Mouse (Mus musculus): Measurements from ENCODE around the gene Uox.
A peak's percentile ranks its signal among the peaks of the same experiment; 100 is the strongest.

Gene Uox

GRCm38 (mm10) chr3:146621966-146622365 is 51.7 kb downstream of the Uox start:
- no peak for DNase-seq (ENCODE audit: low read depth)

GRCm38 (mm10) chr3:146625766-146626165 is 55.5 kb downstream of the Uox start:
- DNase-seq (ENCODE audit: low read depth): no peak

GRCm38 (mm10) chr3:146628227-146628982 is 58.2 kb downstream of the Uox start:
- no peak for DNase-seq (ENCODE audit: low read depth)

DNA sequence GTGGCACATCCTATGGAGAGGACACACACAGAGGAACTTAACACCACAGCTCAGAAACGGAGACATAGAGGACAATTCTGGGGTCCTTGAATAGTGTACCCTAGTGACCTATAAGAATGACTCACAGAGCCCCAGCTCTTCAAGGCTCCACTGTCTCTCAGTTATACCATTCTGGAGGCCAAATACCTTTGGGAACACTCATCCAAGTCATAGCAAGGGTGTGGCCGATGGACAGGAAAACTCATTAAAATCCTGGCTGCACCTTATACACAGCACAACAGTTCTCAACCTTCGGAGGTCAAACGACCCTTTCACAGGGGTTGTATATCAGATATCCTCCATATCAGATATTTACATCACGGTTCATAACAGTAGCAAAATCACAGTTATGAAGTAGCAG is 62.3 kb downstream of the Uox start:
- DNase-seq (ENCODE audit: low read depth): no peak

DNA sequence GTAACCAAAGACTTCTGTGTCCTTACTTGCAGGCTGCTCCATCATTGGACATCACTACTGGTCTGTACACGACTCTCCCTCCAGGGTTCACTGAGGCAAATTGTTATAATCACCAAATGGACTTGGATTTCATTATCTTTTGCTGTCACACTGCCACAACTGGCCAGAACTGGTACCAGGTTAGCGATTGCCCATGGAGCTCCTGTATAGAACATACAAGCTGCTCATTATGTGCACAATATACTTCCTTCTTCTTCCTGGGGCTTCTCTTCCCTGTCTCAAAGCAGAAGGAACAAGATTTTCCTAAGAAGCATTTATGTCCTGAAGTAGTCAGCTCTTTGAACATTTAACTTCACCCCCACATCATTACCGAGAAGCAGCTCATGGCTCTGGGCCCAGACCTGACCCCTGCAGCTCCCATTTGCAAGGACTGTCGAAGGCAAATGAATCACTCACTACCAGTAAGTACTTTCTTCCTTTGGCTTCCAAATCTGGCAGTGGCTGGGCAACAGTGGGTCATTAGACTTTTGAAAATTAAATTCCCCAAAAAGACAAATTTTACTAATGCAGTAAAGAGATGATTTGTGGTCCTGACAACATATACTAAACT is 71.7 kb downstream of the Uox start:
- no peak for DNase-seq (ENCODE audit: low read depth)

DNA sequence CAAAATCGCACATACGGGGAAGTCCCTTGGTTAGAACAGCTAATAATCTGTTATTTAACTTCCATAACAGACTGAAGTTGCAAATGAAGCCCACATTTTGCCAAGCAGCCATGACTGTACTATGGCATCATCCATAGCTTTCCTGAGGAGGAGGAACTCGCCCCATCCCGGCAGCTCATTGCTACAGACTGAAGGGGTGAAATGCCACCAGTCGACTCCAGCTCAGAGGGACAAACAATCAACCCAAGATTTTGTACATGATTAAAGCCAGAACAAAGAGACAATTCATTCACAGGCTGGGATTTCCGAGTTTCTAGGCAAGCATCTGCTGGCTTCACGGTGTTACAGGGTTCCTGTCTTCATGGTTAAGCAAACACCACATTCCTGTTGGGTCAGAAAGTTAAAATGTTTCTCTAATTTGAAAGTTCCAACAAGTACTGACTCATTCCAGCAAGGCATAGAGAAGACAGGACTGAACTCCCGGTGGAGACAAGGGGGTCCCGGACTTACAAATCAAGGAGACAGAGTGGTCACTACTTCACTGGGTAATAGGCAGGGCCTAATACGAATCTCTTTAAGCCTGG is 79.2 kb downstream of the Uox start:
- no peak for DNase-seq (ENCODE audit: low read depth)

- no peak for DNase-seq (ENCODE audit: low read depth)
Measured at GRCm38 (mm10) chr3:146650716-146651115, 80.5 kb downstream of the Uox start.

- DNase-seq (ENCODE audit: low read depth): no peak
Measured at GRCm38 (mm10) chr3:146651217-146651616, 81.0 kb downstream of the Uox start, which contains the start of gene 4930503B20Rik. TSS of gene 4930503B20Rik (minus strand) at chr3:146651317.

DNA sequence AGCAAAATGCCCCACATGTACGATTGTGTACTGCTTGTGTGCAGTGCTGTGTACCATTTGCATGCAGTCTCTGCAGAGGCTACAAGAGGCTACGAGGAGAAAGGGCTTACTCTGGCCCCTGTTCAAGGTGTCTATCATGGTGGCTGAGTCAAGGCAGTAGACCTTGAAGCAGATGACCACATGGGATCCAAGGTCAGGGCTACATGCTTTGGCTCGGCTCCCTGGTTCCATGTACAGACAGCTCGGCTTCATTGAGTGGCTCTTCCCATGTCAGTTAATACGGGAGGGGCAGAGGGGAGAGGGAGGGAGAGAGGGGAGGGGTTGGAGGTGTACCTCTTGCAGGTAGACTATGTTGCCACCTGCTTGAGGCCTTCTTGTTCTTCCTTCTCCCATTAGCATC is 82.2 kb downstream of the Uox start:
- DNase-seq (ENCODE audit: low read depth): no peak

- no peak for DNase-seq (ENCODE audit: low read depth)
Measured at GRCm38 (mm10) chr3:146653692-146654091, 83.5 kb downstream of the Uox start.

DNA sequence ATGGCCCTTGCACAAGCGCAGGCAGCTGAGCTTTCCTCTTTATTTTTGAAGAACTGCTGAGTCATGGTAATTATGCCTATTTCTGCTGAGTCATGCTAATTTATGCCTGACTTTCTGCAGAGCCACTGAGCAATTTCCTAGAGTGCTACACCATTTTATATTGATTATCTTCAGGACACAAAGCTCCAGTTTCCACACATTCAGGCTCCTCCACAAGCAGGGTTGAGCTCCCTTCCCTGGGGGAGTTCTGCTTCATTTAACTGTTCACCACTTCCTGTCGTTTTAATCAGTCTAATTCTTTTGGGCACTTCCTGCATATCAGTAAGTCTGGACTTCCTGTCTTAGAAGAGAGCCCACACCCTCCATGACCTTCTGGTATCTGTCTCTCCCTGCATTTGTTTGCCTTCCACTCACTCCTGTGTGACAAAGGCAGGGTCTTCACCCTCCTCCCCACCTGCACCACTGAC is 84.9 kb downstream of the Uox start:
- DNase-seq (ENCODE audit: low read depth): peak; percentile 18

DNA sequence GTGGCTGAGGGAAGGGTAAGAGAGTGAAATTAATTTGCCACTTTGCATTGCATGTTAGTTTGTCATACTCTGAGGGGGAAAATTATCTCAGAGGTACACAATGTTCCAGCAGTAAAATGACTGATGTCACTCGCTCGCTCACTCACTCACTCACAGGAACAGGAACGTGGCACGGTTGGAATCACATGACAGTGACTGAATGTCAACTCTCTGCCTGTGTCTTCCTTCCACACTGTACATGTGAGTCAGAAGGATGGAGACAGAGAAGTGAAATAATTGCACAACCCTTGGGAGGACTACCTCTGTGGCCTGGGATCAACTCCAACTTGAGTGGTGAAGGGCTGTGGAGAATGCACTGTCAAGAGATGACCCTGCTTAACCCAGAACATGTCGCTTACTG is 87.2 kb downstream of the Uox start:
- peak; percentile 10 for DNase-seq (ENCODE audit: low read depth)

DNA sequence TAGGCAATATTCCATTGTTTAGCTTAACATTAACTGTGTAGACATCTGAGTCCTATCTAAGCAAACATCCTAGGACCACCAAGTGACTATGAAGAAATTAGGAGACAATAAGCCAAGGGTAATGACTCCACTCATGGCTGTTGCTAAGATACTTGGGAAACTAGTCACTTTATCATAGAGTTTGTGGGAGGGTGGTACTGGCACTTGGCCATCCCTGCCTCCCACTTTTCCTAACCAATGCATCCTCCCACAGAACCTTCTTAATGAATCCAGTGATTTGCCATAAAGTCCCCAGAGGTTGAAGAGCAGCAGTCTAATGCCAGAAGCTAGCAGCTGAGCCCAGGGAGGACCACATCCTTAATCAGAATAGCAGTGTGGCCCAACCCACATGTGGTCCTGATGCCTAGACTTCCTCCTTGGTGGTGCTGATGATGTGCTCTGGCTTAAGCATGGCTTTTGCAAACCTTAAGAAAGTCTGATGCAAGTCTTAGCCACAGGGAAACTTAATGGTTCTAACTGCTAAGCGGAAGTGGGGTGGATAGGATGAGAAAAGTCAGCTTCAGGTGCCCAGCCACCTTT is 87.9 kb downstream of the Uox start:
- DNase-seq (ENCODE audit: low read depth): no peak

GRCm38 (mm10) chr3:146659321-146659720 is 89.1 kb downstream of the Uox start:
- no peak for DNase-seq (ENCODE audit: low read depth)

GRCm38 (mm10) chr3:146661001-146661400 is 90.8 kb downstream of the Uox start:
- DNase-seq (ENCODE audit: low read depth): no peak

DNA sequence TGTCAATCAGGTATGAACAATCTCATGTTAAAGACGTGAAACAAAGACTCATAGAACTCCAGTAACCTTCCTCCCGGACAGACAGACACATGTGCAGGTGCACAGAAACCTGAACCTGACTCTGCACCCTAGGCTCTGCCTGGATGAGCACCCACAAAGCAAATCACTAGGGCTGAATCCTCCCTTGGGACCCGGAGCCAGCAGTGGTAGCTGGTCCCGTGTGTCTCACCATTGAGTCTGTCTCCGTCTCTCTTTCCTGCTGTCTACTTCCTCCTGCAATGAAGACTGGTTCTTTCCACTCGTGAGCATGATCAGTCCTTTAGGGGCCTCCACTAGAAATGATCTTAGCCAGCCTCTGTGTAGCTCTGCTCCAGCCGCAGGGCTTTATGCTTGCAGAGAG is 91.7 kb downstream of the Uox start:
- DNase-seq (ENCODE audit: low read depth): no peak

DNA sequence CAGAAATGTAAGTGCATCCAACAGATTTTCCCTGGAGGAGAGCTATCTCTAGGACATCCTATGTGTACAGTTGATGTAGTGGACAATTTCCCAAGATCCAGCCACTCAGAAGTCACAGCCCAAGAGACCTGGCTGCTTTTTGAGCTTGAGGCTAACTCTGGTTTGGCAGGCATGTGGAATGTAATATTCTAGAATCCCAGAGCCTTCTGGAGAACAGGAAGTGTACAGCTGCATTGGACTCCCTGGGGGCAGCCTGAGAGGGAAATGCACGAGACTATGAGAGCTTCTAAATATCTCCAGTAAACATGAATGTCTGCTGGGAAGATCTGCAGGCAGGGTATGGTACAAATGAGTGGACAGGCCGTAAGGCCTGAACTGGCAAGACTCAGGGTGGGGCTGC is 100.9 kb downstream of the Uox start:
- no peak for DNase-seq (ENCODE audit: low read depth)

DNA sequence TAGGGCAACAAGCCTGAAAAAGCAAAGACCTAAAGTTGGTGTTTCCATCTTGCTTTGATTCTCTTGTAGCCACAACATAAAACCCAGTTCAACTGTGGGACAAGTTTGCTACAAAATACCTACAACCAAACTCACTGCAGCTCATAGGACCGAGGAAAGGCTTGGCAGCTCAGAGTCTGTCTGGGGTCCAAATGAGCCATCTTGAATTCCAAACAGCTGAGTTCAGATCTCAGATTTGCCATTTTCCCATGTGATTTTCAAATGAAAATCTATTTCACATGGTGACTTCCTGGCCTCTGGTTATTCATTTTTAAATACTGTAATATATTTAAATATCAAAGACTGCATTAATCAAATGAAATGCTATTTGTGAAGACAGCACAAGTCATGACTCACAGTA is 104.9 kb downstream of the Uox start:
- DNase-seq (ENCODE audit: low read depth): no peak

- DNase-seq (ENCODE audit: low read depth): no peak
Measured at GRCm38 (mm10) chr3:146676193-146676592, 106.0 kb downstream of the Uox start.

- no peak for DNase-seq (ENCODE audit: low read depth)
Measured at GRCm38 (mm10) chr3:146679646-146680045, 109.4 kb downstream of the Uox start.

DNA sequence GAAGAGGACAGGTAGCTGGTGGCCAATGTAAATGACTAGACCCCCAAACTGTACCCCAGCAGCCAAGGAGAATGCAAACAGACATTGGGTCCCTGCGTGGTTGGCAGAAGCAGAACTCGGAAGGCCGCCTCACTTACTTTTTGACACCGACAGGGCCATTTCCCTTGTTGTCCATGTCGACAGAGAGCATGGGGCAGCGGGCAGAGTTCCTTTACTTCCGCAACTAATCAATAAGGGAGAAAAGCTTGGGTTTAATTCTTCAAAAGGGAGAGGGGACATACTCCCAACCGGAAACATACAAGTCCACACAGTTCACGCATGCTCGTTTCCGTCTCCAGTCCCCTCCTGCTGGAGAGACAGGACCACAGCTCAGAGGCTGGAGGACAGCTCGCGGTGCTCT is 110.4 kb downstream of the Uox start:
- DNase-seq (ENCODE audit: low read depth): no peak

GRCm38 (mm10) chr3:146681696-146682095 is 111.5 kb downstream of the Uox start:
- no peak for DNase-seq (ENCODE audit: low read depth)

Measured in c-Kit-positive CD71-negative TER-119-negative erythroid progenitor cells, embryonic 14.5 days (primary cell).